Mouse (Mus musculus) forebrain, embryonic 16.5 days (tissue): ENCODE data around the gene Trim23. TPM values are rescaled to one million over a fixed set of nuclear protein-coding genes. Genes with fewer than 3 reads are reported as not detected.
A peak's percentile ranks its signal among the peaks of the same experiment; 100 is the strongest.
"Not testable (repeated sequence)": the region's sequence is repeated elsewhere in the genome, so short reads cannot be mapped to it uniquely, and the experiment has no call there.

Source experiments
- ATAC-seq: fragments of 200-750 bp; cut with Nextera tagmentation; 2 replicates; pipeline ENCODE4 v1.8.0; 2017; ENCODE audit warnings: mild to moderate bottlenecking, moderate library complexity
- H3K27ac ChIP-seq: fragments of 300-500 bp; sonication (generic); 2 replicates; pipeline ENCODE4 v1.5.1; 2014; ENCODE audit warnings: low read length, control low read depth
- H3K27me3 ChIP-seq: fragments of 300-500 bp; sonication (generic); replicated peaks from 2 replicates; pipeline ENCODE4 v1.6.1; 2014; ENCODE audit warnings: low read length; ENCODE audit not compliant: control insufficient read depth, insufficient read depth
- H3K36me3 ChIP-seq: fragments of 300-500 bp; sonication (generic); 2 replicates; pipeline ENCODE4 v1.6.1; 2014; ENCODE audit not compliant: control insufficient read depth, insufficient read depth
- H3K4me1 ChIP-seq: fragments of 300-500 bp; sonication (generic); replicated peaks from 2 replicates; pipeline ENCODE4 v1.6.1; 2014; ENCODE audit warnings: low read length; ENCODE audit not compliant: control insufficient read depth, insufficient read depth
- H3K4me2 ChIP-seq: fragments of 300-500 bp; sonication (generic); 2 replicates; pipeline ENCODE4 v1.6.1; 2014; ENCODE audit warnings: mild to moderate bottlenecking, low read length, control low read depth
- H3K4me3 ChIP-seq: fragments of 300-500 bp; sonication (generic); replicated peaks from 2 replicates; pipeline ENCODE4 v1.5.1; 2014; ENCODE audit warnings: mild to moderate bottlenecking, low read length, control low read depth
- H3K9ac ChIP-seq: fragments of 300-500 bp; sonication (generic); replicated peaks from 2 replicates; pipeline ENCODE4 v1.6.1; 2014; ENCODE audit warnings: low read depth, low read length, control low read depth
- H3K9me3 ChIP-seq: fragments of 300-500 bp; sonication (generic); 2 replicates; pipeline ENCODE4 v1.6.1; 2016; ENCODE audit warnings: low read length; ENCODE audit not compliant: control insufficient read depth
- WGBS: fragments of 180-500 bp; shearing (Covaris S2); extraction: QIAGEN DNeasy Blood & Tissue Kit; methylation state at CpG from one replicate; pipeline ENCODE4 v1.1.7; 2014; 5-methylcytosine and 5-hydroxymethylcytosine counted together
- polyA plus RNA-seq: library from polyadenylated mRNA; unstranded; fragments of >200 nt; fragmentation: Nextera tagmentation; extraction: Ambion mirVana; gene quantifications from 2 replicates; pipeline ENCODE4 v1.2.1, GENCODE M21; 2015

Gene Trim23
- polyA plus RNA-seq, 1 experiment from 2014 or later, result 43.8 TPM

DNA sequence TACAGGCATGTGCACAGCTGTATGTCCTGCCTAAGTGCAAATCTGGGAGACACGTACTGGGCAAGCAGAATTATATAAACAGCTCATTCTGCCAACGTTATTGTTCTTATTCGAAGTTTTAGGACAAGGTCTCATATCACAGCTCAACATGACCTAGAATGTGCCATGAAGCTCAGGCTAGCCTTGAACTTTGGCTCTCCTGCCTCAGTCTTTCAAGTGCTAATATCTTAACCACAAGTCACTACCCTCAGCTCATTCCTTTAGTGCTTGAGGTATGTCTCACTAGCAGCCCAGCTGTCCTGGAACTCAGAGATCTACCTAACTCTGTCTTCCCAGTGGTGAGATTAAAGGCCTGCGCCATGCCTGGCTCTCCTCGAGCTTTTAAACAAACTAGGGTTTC is 6.9 kb upstream of the Trim23 start:
- peaks cover 16% of the 10 kb centered on the region for H3K36me3 ChIP-seq
- H3K4me1 ChIP-seq, result peaks cover 3% of the 10 kb centered on the region
- ATAC-seq, result no peak
- no peaks in the 10 kb centered on the region for H3K27me3 ChIP-seq
- WGBS, result 95% methylated on average over 5 of the region's 5 CpGs
- H3K4me2 ChIP-seq, result no peak overlapping the region
- no peak overlapping the region for H3K4me3 ChIP-seq
- H3K27ac ChIP-seq, result no peak overlapping the region
- H3K9ac ChIP-seq, result no peak overlapping the region
- H3K9me3 ChIP-seq, result peaks cover 5% of the 10 kb centered on the region; the same call in 1 of the 2 replicates

DNA sequence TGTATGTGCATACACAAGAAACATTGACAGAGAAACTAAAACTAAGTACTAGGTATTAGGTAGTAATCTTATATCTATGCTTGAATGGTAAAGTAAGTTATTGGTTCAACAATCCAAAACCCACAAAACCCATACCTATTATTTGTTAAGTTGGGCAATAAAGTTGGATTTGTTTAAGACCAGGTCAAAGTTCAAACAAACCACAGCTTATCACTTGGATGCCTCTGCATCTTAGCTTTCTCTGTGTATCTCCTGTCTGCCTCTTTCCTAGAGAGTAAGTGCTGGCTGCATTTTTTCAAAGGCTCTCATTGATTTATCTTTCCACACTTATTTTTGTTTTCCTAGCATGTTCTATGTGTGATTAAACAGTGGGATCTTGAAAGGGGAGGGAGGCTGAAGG is 6.1 kb upstream of the Trim23 start:
- H3K9ac ChIP-seq, result no peak overlapping the region
- H3K4me1 ChIP-seq, result peaks cover 6% of the 10 kb centered on the region
- H3K4me3 ChIP-seq, result no peak overlapping the region
- H3K9me3 ChIP-seq, result peaks cover 5% of the 10 kb centered on the region; the same call in 1 of the 2 replicates
- H3K36me3 ChIP-seq, result peaks cover 13% of the 10 kb centered on the region
- ATAC-seq, result no peak
- no peaks in the 10 kb centered on the region for H3K27me3 ChIP-seq
- H3K4me2 ChIP-seq, result no peak overlapping the region
- no peak overlapping the region for H3K27ac ChIP-seq

DNA sequence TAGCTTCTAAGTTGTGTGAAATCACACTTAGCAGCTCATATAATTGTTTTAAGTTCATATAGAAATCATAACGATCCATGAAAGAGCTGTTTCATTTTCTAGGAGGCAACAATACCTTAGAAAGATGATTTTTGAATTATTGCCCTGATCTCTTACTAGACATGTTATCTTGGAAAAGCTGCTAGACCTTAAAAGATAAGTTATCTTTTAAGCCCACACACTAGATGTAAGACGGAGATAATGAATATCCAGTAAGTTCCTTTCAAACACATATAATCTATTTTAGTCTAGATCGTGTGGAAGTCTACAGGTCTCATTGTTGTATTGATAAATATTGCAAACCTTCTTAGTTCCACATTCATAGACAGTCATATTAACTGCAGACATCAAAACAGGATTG is 1.7 kb upstream of the Trim23 start:
- Histone ChIP-seq H3K27me3 (no peaks in the 10 kb centered on the region), H3K4me1 (peaks cover 11% of the 10 kb centered on the region), H3K4me3 (peak overlapping the region; percentile 18), H3K36me3 (no peaks in the 10 kb centered on the region; the same call in 1 of the 2 replicates), H3K9ac (0 out of 2 replicates have a peak overlapping the region, but pooled peaks have one; percentile 29), H3K9me3 (no peaks in the 10 kb centered on the region), H3K27ac (no peak overlapping the region), H3K4me2 (peak overlapping the region; percentile 52)
- WGBS, result 81% methylated on average over 3 of the region's 3 CpGs
- ATAC-seq, result no peak

DNA sequence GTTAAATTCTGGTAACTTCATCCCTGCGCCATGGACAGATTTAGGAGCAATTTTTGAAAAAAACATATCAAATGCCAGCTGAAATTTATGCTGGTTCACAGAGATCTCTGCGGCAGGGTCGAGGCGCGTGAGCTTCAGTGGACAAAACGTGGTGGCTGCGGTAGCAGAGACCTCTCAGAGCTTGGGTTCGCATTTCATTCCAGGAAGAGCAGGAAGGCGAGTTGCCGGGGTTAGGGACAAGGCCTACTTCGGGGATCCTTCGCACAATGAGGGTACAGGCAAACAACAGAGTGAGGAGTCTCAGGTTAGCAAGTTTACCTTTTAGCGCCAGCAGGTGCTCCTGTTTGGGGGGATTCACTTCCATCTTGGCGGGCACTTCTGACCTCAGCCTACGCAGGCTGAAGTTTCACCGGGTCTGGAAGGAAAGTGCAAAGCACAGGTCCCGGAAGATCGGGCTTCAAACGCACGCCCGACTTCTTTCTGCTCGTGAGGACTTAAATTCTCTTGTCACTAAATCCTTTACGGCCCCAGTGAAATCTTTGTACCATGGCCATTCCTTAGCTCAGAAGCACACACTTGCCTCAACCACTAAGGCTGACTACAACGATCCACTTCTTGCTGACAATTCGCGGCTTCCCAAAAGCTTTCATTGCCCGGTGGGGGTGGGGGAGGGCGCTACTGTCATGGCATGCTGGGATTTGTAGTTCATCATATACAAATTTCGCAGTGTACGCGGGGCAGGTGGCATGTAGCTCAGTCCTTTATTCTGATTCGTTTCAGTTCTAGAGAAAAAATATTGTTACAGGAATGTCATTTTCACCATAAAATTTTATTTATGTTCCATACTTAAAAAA is 574 bp upstream of the Trim23 start, which contains the start of gene Trappc13:
TSS of gene Trappc13 (minus strand) at position 674 of the 854 bp plus-strand sequence.
- under 1% methylated on average over 32 of the region's 32 CpGs for WGBS
- H3K4me1 ChIP-seq, result peaks cover 11% of the 10 kb centered on the region
- peak within 1 kb of the TSS; percentile 76 for H3K27ac ChIP-seq

DNA sequence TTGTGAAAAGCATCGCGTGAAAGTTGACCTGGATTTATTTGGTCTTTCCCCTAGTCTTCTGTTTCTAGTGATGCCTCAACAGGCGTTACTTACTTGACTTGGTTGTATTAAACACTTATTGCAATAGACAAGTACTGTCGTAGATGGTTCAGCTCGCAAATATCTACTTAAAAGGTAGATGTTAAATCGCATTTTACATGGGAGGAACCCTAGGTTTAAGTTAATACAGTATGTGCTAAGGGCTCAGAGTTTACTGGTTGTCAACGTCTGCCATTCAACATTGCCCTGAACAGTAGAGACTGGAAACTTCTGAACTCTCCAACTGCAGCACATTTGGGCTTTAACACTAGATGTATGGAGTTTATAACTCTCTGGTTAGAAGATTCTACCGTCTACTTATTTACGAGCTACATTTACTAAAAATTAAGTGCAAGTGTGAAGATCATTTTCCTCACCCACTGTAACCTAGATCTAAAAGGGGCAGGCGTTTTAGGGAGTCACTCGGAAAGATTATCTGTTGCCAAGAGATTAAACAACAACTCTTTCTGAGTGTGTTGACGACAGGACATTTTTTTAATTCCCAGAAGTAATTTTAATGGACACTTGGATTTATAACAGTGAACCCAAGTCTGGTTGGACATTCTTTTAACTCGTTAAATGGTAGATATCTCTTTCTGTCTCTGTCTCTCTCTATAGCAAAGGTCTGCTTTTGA is 735 bp downstream of the Trim23 start:
- H3K27me3 ChIP-seq, result no peaks in the 10 kb centered on the region
- no peaks in the 10 kb centered on the region for H3K9me3 ChIP-seq
- peak overlapping the region; percentile 77 for H3K4me2 ChIP-seq
- peak overlapping the region; percentile 88 for H3K4me3 ChIP-seq
- peak overlapping the region; percentile 76 for H3K27ac ChIP-seq
- peak overlapping the region; percentile 97 for H3K9ac ChIP-seq
- no peaks in the 10 kb centered on the region; the same call in 1 of the 2 replicates for H3K36me3 ChIP-seq
- peaks cover 11% of the 10 kb centered on the region for H3K4me1 ChIP-seq
- 20% methylated on average over 13 of the region's 13 CpGs for WGBS
- ATAC-seq, result peak; percentile 0; the same call in 1 of the 2 replicates

More for the DNA sequence above, 574 bp upstream of the Trim23 start, which contains the start of gene Trappc13:
- Histone ChIP-seq H3K9me3 (no peaks in the 10 kb centered on the region), H3K27me3 (no peaks in the 10 kb centered on the region), H3K9ac (peak within 1 kb of the TSS; percentile 97), H3K36me3 (no peaks in the 10 kb centered on the region; the same call in 1 of the 2 replicates), H3K4me3 (peak within 1 kb of the TSS; percentile 88), H3K4me2 (peak within 1 kb of the TSS; percentile 77)
- ATAC-seq, result peak; percentile 94

DNA sequence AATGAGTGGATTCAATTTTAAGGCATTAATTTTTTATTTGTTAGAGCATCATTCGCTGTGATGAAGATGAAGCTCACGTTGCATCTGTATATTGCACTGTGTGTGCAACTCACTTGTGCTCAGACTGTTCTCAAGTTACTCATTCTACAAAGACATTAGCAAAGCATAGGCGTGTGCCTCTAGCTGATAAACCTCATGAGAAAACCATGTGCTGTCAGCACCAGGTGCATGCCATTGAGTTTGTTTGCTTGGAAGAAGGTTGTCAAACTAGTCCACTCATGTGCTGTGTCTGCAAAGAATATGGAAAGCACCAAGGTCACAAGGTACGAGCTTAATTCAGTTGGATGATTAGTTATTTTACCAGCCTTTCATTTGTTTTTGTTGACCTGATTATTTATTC is 8.8 kb downstream of the Trim23 start:
- no peak overlapping the region for H3K9ac ChIP-seq
- ATAC-seq, result no peak
- no peak overlapping the region for H3K4me3 ChIP-seq
- no peaks in the 10 kb centered on the region for H3K4me1 ChIP-seq
- WGBS, result 93% methylated on average over 4 of the region's 4 CpGs
- no peaks in the 10 kb centered on the region for H3K27me3 ChIP-seq
- no peak overlapping the region for H3K27ac ChIP-seq
- no peak overlapping the region for H3K4me2 ChIP-seq
- no peaks in the 10 kb centered on the region for H3K9me3 ChIP-seq
- peaks cover 17% of the 10 kb centered on the region for H3K36me3 ChIP-seq

DNA sequence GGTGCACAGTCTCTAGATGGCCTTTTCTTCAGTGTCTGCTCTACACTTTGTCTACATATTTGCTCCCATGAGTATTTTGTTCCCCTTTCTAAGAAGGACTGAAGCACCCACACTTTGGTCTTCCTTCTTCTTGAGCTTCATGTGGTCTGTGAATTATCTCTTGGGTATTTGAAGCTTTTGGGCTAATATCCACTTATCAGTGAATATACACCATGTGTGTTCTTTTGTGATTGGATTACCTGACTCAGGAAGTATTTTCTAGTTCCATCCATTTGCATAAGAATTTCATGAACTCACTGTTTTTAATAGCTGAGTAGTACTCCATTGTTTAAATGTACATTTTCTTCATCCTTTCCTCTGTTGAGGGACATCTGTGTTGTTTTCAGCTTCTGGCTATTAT is 17.3 kb downstream of the Trim23 start:
- not testable (repeated sequence) for H3K4me3 ChIP-seq, H3K27me3 ChIP-seq, H3K4me2 ChIP-seq, H3K9ac ChIP-seq, H3K4me1 ChIP-seq, H3K9me3 ChIP-seq, ATAC-seq, H3K27ac ChIP-seq
- peaks cover 13% of the 10 kb centered on the region for H3K36me3 ChIP-seq

DNA sequence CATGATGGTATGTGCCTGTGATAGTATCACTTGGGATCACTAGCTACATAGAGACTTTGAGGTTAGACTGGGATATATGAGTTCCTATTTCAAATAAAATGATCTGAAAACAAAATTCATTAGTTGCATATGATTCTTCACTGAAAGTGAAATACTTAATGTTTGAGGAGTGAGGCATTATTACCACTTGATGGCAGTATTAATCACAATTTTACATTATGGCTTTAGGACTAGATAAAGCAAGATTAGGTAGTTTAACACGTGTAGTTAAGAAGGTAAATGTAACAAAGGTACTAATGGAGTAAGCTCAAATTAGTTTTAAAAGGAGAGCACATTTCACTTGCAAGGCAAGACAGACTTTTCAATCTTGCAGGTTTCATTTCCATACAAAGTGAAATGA is 25.7 kb downstream of the Trim23 start:
- Histone ChIP-seq H3K4me2 (no peak overlapping the region), H3K27ac (no peak overlapping the region), H3K36me3 (peaks cover 6% of the 10 kb centered on the region; the same call in 1 of the 2 replicates), H3K9me3 (no peaks in the 10 kb centered on the region), H3K27me3 (no peaks in the 10 kb centered on the region), H3K9ac (no peak overlapping the region), H3K4me3 (no peak overlapping the region), H3K4me1 (no peaks in the 10 kb centered on the region)
- WGBS, result 45% methylated on average over 1 of the region's 1 CpGs
- ATAC-seq, result no peak

DNA sequence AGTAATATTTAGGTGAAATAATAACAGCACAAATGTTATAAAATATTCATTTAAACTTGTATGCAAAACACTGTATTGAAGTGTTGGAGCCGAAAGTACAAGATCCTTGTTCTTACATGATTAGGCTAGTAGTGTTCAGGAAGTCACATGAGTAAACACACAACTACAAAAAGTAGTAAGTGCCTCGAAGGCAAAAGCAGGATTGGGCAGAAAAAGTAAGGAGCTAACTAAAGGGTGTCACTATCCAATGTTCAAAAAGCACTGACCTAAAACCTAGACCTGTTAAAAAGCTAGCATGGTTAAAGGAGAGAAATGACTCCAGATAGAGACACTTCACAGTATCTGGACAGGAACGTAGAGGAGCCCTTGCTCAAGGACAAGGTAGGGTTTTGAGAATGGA is 48.9 kb downstream of the Trim23 start:
- H3K9ac ChIP-seq, result no peak overlapping the region
- H3K9me3 ChIP-seq, result no peaks in the 10 kb centered on the region
- ATAC-seq, result no peak
- 71% methylated on average over 3 of the region's 3 CpGs for WGBS
- peak overlapping the region; percentile 86 for H3K4me2 ChIP-seq
- no peaks in the 10 kb centered on the region for H3K27me3 ChIP-seq
- no peak overlapping the region for H3K27ac ChIP-seq
- H3K4me1 ChIP-seq, result peaks cover 10% of the 10 kb centered on the region
- H3K36me3 ChIP-seq, result no peaks in the 10 kb centered on the region
- H3K4me3 ChIP-seq, result peak overlapping the region; percentile 77
